Mouse (Mus musculus) gastrocnemius, adult 2 months (tissue): Measurements from ENCODE around the gene Rgs12. TPM values are rescaled to one million over a fixed set of nuclear protein-coding genes. Genes with fewer than 3 reads are reported as not detected.

ENCODE experiments used
- DNase-seq: peaks from one replicate; pipeline ENCODE4 v3.0.0; 2022
- H3K27ac ChIP-seq: fragments of 200-600 bp; 2 replicates; pipeline ENCODE4 v1.8.1; 2022; ENCODE audit warnings: mild to moderate bottlenecking
- H3K4me3 ChIP-seq: fragments of 200-600 bp; 2 replicates; pipeline ENCODE4 v1.8.1; 2022; ENCODE audit warnings: mild to moderate bottlenecking, moderate library complexity
- CTCF ChIP-seq: fragments of 200-600 bp; IDR thresholded peaks from 2 replicates; pipeline ENCODE4 v1.8.1; 2022; ENCODE audit warnings: antibody characterized with exemption, mild to moderate bottlenecking, moderate library complexity
- intact Hi-C: fragments of 180-260 bp; cut with DNase I; formaldehyde crosslinking; loops from one replicate; pipeline ENCODE4 v1.15.1; 2025
- total RNA-seq, 2 experiments: library from RNA; stranded (reverse); gene quantifications; 2 replicates each; pipeline ENCODE4 v1.2.3; 2021

Rgs12 gene
- total RNA-seq, 2 experiments from 2014 or later = 2.2 to 3.0 TPM

GRCm38 (mm10) chr5:34915801-34916200 lies 33.4 kb upstream of the Rgs12 start:
- Histone ChIP-seq H3K4me3 (no peak overlapping the region), H3K27ac (no peak overlapping the region)
- intact Hi-C loops = loop anchor here (1.0 to 5.0 kb wide), 3 partner anchors 69 to 128 kb away; no protein-coding TSS in a partner anchor
- TF ChIP-seq CTCF = peak; percentile 98
- peak; percentile 71 for DNase-seq

- intact Hi-C loops = loop anchor here (5.0 kb wide), 1 partner anchor 110 kb away; no protein-coding TSS in a partner anchor
- Histone ChIP-seq H3K4me3 (no peak overlapping the region), H3K27ac (no peak overlapping the region)
- no peak for TF ChIP-seq CTCF
- DNase-seq = no peak
Observed at GRCm38 (mm10) chr5:34917234-34917655, 32.0 kb upstream of the Rgs12 start.

GRCm38 (mm10) chr5:34918785-34919184 lies 30.5 kb upstream of the Rgs12 start:
- no peak for DNase-seq
- Histone ChIP-seq H3K27ac (no peak overlapping the region), H3K4me3 (no peak overlapping the region)
- intact Hi-C loops = loop anchor here (5.0 kb wide), 1 partner anchor 109 kb away; no protein-coding TSS in a partner anchor
- no peak for TF ChIP-seq CTCF

- no peak for TF ChIP-seq CTCF
- intact Hi-C loops = no loop called here
- DNase-seq = no peak
- Histone ChIP-seq H3K4me3 (no peak overlapping the region), H3K27ac (no peak overlapping the region)
Observed at GRCm38 (mm10) chr5:34922531-34922930, 26.7 kb upstream of the Rgs12 start.

- Histone ChIP-seq H3K27ac (no peak overlapping the region), H3K4me3 (no peak overlapping the region)
- intact Hi-C loops = no loop called here
- TF ChIP-seq CTCF = no peak
- no peak for DNase-seq
Observed at GRCm38 (mm10) chr5:34923920-34924319, 25.3 kb upstream of the Rgs12 start.

- Histone ChIP-seq H3K27ac (no peak overlapping the region), H3K4me3 (no peak overlapping the region)
- TF ChIP-seq CTCF = no peak
- intact Hi-C loops = no loop called here
- DNase-seq = peak; percentile 45
Observed at GRCm38 (mm10) chr5:34924519-34924918, 24.7 kb upstream of the Rgs12 start.

- H3K27ac ChIP-seq = no peak overlapping the region
- no peak for TF ChIP-seq CTCF
- no peak for DNase-seq
- intact Hi-C loops = loop anchor here (2.0 kb wide), 1 partner anchor 23 kb away; no protein-coding TSS in a partner anchor
- H3K4me3 ChIP-seq = no peak overlapping the region
Observed at GRCm38 (mm10) chr5:34927648-34928047, 21.6 kb upstream of the Rgs12 start.

GRCm38 (mm10) chr5:34930151-34930975 lies 18.9 kb upstream of the Rgs12 start:
- intact Hi-C loops = no loop called here
- no peak for DNase-seq
- Histone ChIP-seq H3K4me3 (no peak overlapping the region), H3K27ac (peak overlapping the region; percentile 76)
- TF ChIP-seq CTCF = no peak

- Histone ChIP-seq H3K4me3 (no peak overlapping the region), H3K27ac (peak overlapping the region; percentile 76)
- intact Hi-C loops = no loop called here
- no peak for TF ChIP-seq CTCF
- no peak for DNase-seq
Observed at GRCm38 (mm10) chr5:34931091-34931490, 18.2 kb upstream of the Rgs12 start.

GRCm38 (mm10) chr5:34931516-34932457 lies 17.5 kb upstream of the Rgs12 start:
- no peak for TF ChIP-seq CTCF
- intact Hi-C loops = no loop called here
- peak overlapping the region; percentile 76 for H3K27ac ChIP-seq
- DNase-seq = peak; percentile 70
- peak overlapping the region; percentile 8; the same call in 1 of the 2 replicates for H3K4me3 ChIP-seq

- no peak for TF ChIP-seq CTCF
Observed at GRCm38 (mm10) chr5:34932458-34932806, 16.8 kb upstream of the Rgs12 start.

GRCm38 (mm10) chr5:34933461-34933860 lies 15.8 kb upstream of the Rgs12 start:
- peak; percentile 51 for TF ChIP-seq CTCF
- H3K27ac ChIP-seq = no peak overlapping the region
- intact Hi-C loops = no loop called here
- no peak for DNase-seq
- H3K4me3 ChIP-seq = no peak overlapping the region

More at GRCm38 (mm10) chr5:34932458-34932806, 16.8 kb upstream of the Rgs12 start:
- no peak overlapping the region for H3K4me3 ChIP-seq
- no peak for DNase-seq
- intact Hi-C loops = no loop called here
- peak overlapping the region; percentile 76 for H3K27ac ChIP-seq
